Mouse (Mus musculus) heart, adult 2 months (tissue): ENCODE results near the gene Mecom. TPM values are rescaled to one million over a fixed set of nuclear protein-coding genes. Genes with fewer than 3 reads are reported as not detected.
A peak's percentile ranks its signal among the peaks of the same experiment; 100 is the strongest.

Source experiments
- DNase-seq, 2 experiments: peaks; one replicate each; pipeline ENCODE4 v3.0.0; 2021
- H3K27ac ChIP-seq: fragments of 200-600 bp; 2 replicates; pipeline ENCODE4 v1.8.1; 2022
- H3K27me3 ChIP-seq: fragments of 200-500 bp; 2 replicates; pipeline ENCODE4 v1.6.1; 2012; ENCODE audit warnings: mild to moderate bottlenecking, low read length, inconsistent platforms, mixed read lengths; ENCODE audit not compliant: control insufficient read depth, insufficient read depth
- H3K36me3 ChIP-seq: fragments of 200-500 bp; 2 replicates; pipeline ENCODE4 v1.6.1; 2012; ENCODE audit warnings: low read length, inconsistent platforms; ENCODE audit not compliant: control insufficient read depth, insufficient read depth
- H3K4me1 ChIP-seq: fragments of 200-500 bp; 2 replicates; pipeline ENCODE4 v1.6.1; 2011; ENCODE audit warnings: low read length; ENCODE audit not compliant: control insufficient read depth, insufficient read depth
- H3K4me3 ChIP-seq: fragments of 200-600 bp; 2 replicates; pipeline ENCODE4 v1.8.1; 2022
- H3K79me2 ChIP-seq: fragments of 200-500 bp; replicated peaks from 2 replicates; pipeline ENCODE4 v1.6.1; 2012; ENCODE audit warnings: mild to moderate bottlenecking, inconsistent platforms, low read length, moderate library complexity, mixed read lengths; ENCODE audit not compliant: control insufficient read depth, insufficient read depth
- H3K9ac ChIP-seq: fragments of 200-500 bp; 2 replicates; pipeline ENCODE4 v1.6.1; 2012; ENCODE audit warnings: low read depth, mild to moderate bottlenecking, control low read depth, inconsistent platforms, low read length, mixed read lengths
- CTCF ChIP-seq: fragments of 200-600 bp; IDR thresholded peaks from 2 replicates; pipeline ENCODE4 v1.8.1; 2022; ENCODE audit warnings: antibody characterized with exemption, mild to moderate bottlenecking, moderate library complexity
- EP300 ChIP-seq: fragments of 200-500 bp; IDR thresholded peaks from 2 replicates; pipeline ENCODE4 v1.6.1; 2011; ENCODE audit warnings: low read depth, low read length, control low read depth; ENCODE audit not compliant: insufficient read depth
- POLR2A ChIP-seq: fragments of 200-500 bp; IDR thresholded peaks from 2 replicates; pipeline ENCODE4 v1.6.1; 2011; ENCODE audit warnings: mild to moderate bottlenecking, low read depth, low read length, control low read depth; ENCODE audit not compliant: insufficient read depth
- WGBS: fragments of 180-500 bp; shearing (Covaris S2); methylation state at CpG from one replicate; pipeline ENCODE4 v1.1.7; 2018; 5-methylcytosine and 5-hydroxymethylcytosine counted together
- intact Hi-C: fragments of 180-260 bp; cut with DNase I; formaldehyde crosslinking; loops from one replicate; pipeline ENCODE4 v1.15.1; 2025
- polyA plus RNA-seq: library from polyadenylated mRNA; depleted of rRNA; stranded (reverse); fragments of >200 nt; gene quantifications from 2 replicates; pipeline ENCODE4 v1.2.3, GENCODE M21; 2012
- total RNA-seq, 2 experiments: library from RNA; stranded (reverse); gene quantifications; 2 replicates each; pipeline ENCODE4 v1.2.3; 2021

Mecom gene
- total and polyA plus RNA-seq, 3 experiments: 5.2 to 18.6 (median 12.5) TPM

- H3K4me1 ChIP-seq: no peaks in the 10 kb centered on the region
- no peaks in the 10 kb centered on the region for H3K27me3 ChIP-seq
- H3K36me3 ChIP-seq: no peaks in the 10 kb centered on the region
- no peak for DNase-seq
- no peaks in the 10 kb centered on the region for H3K79me2 ChIP-seq
- intact Hi-C loops: no loop called here
- H3K27ac ChIP-seq: no peak overlapping the region
- TF ChIP-seq POLR2A: no peak
- no peak for TF ChIP-seq EP300
- TF ChIP-seq CTCF: no peak
- H3K4me3 ChIP-seq: no peak overlapping the region
- H3K9ac ChIP-seq: no peak overlapping the region
- 74% methylated on average over 3 of the region's 3 CpGs for WGBS
Measured at GRCm38 (mm10) chr3:30173812-30174211, 374.0 kb downstream of the Mecom start.

GRCm38 (mm10) chr3:30168396-30169186, 379.2 kb downstream of the Mecom start:
- Histone ChIP-seq H3K36me3 (peaks cover 1% of the 10 kb centered on the region; the same call in 1 of the 2 replicates), H3K27ac (no peak overlapping the region), H3K27me3 (no peaks in the 10 kb centered on the region), H3K4me3 (no peak overlapping the region), H3K9ac (no peak overlapping the region), H3K79me2 (no peaks in the 10 kb centered on the region), H3K4me1 (no peaks in the 10 kb centered on the region)
- 88% methylated on average over 3 of the region's 3 CpGs for WGBS
- intact Hi-C loops: loop anchor here (10.0 kb wide), 2 partner anchors 154 to 354 kb away; no protein-coding TSS in a partner anchor
- DNase-seq: no peak
- TF ChIP-seq CTCF (no peak), POLR2A (no peak), EP300 (no peak)

GRCm38 (mm10) chr3:30167027-30167426, 380.8 kb downstream of the Mecom start:
- DNase-seq: no peak
- H3K4me3 ChIP-seq: no peak overlapping the region
- 91% methylated on average over 3 of the region's 3 CpGs for WGBS
- no peaks in the 10 kb centered on the region for H3K27me3 ChIP-seq
- no peak overlapping the region for H3K27ac ChIP-seq
- no peaks in the 10 kb centered on the region for H3K4me1 ChIP-seq
- H3K36me3 ChIP-seq: peaks cover 1% of the 10 kb centered on the region; the same call in 1 of the 2 replicates
- H3K9ac ChIP-seq: no peak overlapping the region
- H3K79me2 ChIP-seq: no peaks in the 10 kb centered on the region
- intact Hi-C loops: loop anchor here (10.0 kb wide), 2 partner anchors 152 to 352 kb away; no protein-coding TSS in a partner anchor
- TF ChIP-seq POLR2A (no peak), EP300 (no peak), CTCF (no peak)

GRCm38 (mm10) chr3:30164834-30165233, 383.0 kb downstream of the Mecom start:
- no peak overlapping the region for H3K27ac ChIP-seq
- peaks cover 1% of the 10 kb centered on the region; the same call in 1 of the 2 replicates for H3K36me3 ChIP-seq
- 56% methylated on average over 4 of the region's 4 CpGs for WGBS
- no peaks in the 10 kb centered on the region for H3K79me2 ChIP-seq
- DNase-seq: no peak
- intact Hi-C loops: loop anchor here (5.0 to 10.0 kb wide), 3 partner anchors 150 to 352 kb away; no protein-coding TSS in a partner anchor
- TF ChIP-seq EP300 (no peak), POLR2A (no peak), CTCF (no peak)
- H3K27me3 ChIP-seq: no peaks in the 10 kb centered on the region
- H3K4me3 ChIP-seq: no peak overlapping the region
- peaks cover 4% of the 10 kb centered on the region for H3K4me1 ChIP-seq
- no peak overlapping the region for H3K9ac ChIP-seq

GRCm38 (mm10) chr3:30163390-30163789, 384.4 kb downstream of the Mecom start:
- WGBS: 82% methylated on average over 4 of the region's 4 CpGs
- Histone ChIP-seq H3K27ac (no peak overlapping the region), H3K36me3 (peaks cover 1% of the 10 kb centered on the region; the same call in 1 of the 2 replicates), H3K27me3 (no peaks in the 10 kb centered on the region), H3K4me1 (peaks cover 4% of the 10 kb centered on the region), H3K9ac (no peak overlapping the region), H3K4me3 (no peak overlapping the region), H3K79me2 (no peaks in the 10 kb centered on the region)
- DNase-seq: no peak
- intact Hi-C loops: loop anchor here (5.0 to 10.0 kb wide), 3 partner anchors 149 to 354 kb away; no protein-coding TSS in a partner anchor
- TF ChIP-seq POLR2A (no peak), CTCF (no peak), EP300 (no peak)

GRCm38 (mm10) chr3:30160961-30161670, 386.7 kb downstream of the Mecom start:
- peak; percentile 29 to 42 for DNase-seq
- H3K9ac ChIP-seq: no peak overlapping the region
- H3K36me3 ChIP-seq: peaks cover 1% of the 10 kb centered on the region; the same call in 1 of the 2 replicates
- TF ChIP-seq EP300 (no peak), POLR2A (no peak), CTCF (no peak)
- no peaks in the 10 kb centered on the region for H3K27me3 ChIP-seq
- H3K4me1 ChIP-seq: peaks cover 4% of the 10 kb centered on the region
- H3K27ac ChIP-seq: peak overlapping the region; percentile 63
- WGBS: 36% methylated on average over 5 of the region's 5 CpGs
- no peaks in the 10 kb centered on the region for H3K79me2 ChIP-seq
- intact Hi-C loops: loop anchor here (5.0 to 10.0 kb wide), 3 partner anchors 146 to 356 kb away; no protein-coding TSS in a partner anchor
- peak overlapping the region; percentile 22; the same call in 1 of the 2 replicates for H3K4me3 ChIP-seq
